Mouse (Mus musculus) liver, embryonic 14.5 days (tissue): ENCODE measurements around the gene Pdhx. TPM values are rescaled to one million over a fixed set of nuclear protein-coding genes. Genes with fewer than 3 reads are reported as not detected.

Source experiments
- ATAC-seq: fragments of 200-750 bp; cut with Nextera tagmentation; 2 replicates; pipeline ENCODE4 v1.8.0; 2017; ENCODE audit warnings: moderate number of reproducible peaks, mild to moderate bottlenecking, moderate library complexity; ENCODE audit not compliant: insufficient read depth
- DNase-seq, 3 experiments: peaks; one replicate each; pipeline ENCODE4 v3.0.0-alpha.2; 2012 to 2013; ENCODE audit warnings: low read depth in 3 of 3, low spot score in 3 of 3
- H3K27ac ChIP-seq: fragments of 300-500 bp; sonication (generic); 2 replicates; pipeline ENCODE4 v1.5.1; 2014; ENCODE audit warnings: moderate library complexity, mild to moderate bottlenecking, control low read depth, inconsistent platforms
- H3K27me3 ChIP-seq: fragments of 300-500 bp; sonication (generic); 2 replicates; pipeline ENCODE4 v1.6.1; 2014; ENCODE audit warnings: mild to moderate bottlenecking, low read length, moderate library complexity; ENCODE audit not compliant: control insufficient read depth, insufficient read depth
- H3K36me3 ChIP-seq: fragments of 300-500 bp; sonication (generic); replicated peaks from 2 replicates; pipeline ENCODE4 v1.6.1; 2014; ENCODE audit warnings: low read depth; ENCODE audit not compliant: control insufficient read depth, insufficient read depth
- H3K4me1 ChIP-seq, 2 experiments: fragments of 200-500 bp in 1 of 2; fragments of 300-500 bp in 1 of 2; sonication (generic) in 1 of 2; replicated peaks; 2 replicates each; pipeline ENCODE4 v1.6.1; 2012 to 2014; ENCODE audit warnings: antibody characterized with exemption in 1 of 2, inconsistent platforms in 1 of 2, low read length in 1 of 2; ENCODE audit not compliant: control insufficient read depth in 2 of 2, insufficient read depth in 2 of 2
- H3K4me2 ChIP-seq: fragments of 300-500 bp; sonication (generic); 2 replicates; pipeline ENCODE4 v1.6.1; 2014; ENCODE audit warnings: low read depth, mild to moderate bottlenecking, control low read depth, moderate library complexity
- H3K4me3 ChIP-seq, 2 experiments: fragments of 200-500 bp in 1 of 2; fragments of 300-500 bp in 1 of 2; sonication (generic) in 1 of 2; 2 replicates each; pipeline ENCODE4 v1.5.1; 2012 to 2014; ENCODE audit warnings: low read depth in 2 of 2, low read length in 2 of 2, mild to moderate bottlenecking in 2 of 2, control low read depth in 1 of 2, inconsistent platforms in 1 of 2, moderate library complexity in 1 of 2; ENCODE audit not compliant: insufficient read depth in 1 of 2
- H3K9ac ChIP-seq: fragments of 300-500 bp; sonication (generic); replicated peaks from 2 replicates; pipeline ENCODE4 v1.6.1; 2014; ENCODE audit warnings: mild to moderate bottlenecking, control low read depth, moderate library complexity
- H3K9me3 ChIP-seq: fragments of 300-500 bp; sonication (generic); 2 replicates; pipeline ENCODE4 v1.6.1; 2016; ENCODE audit warnings: low read length, mixed read lengths; ENCODE audit not compliant: control insufficient read depth
- CTCF ChIP-seq: IDR thresholded peaks from 2 replicates; pipeline ENCODE4 v1.5.1; 2016; ENCODE audit warnings: antibody characterized with exemption, low read depth, control low read depth
- EP300 ChIP-seq: IDR thresholded peaks from 2 replicates; pipeline ENCODE4 v1.6.1; 2016; ENCODE audit warnings: antibody characterized with exemption, low read depth
- WGBS: fragments of 180-500 bp; shearing (Covaris S2); extraction: QIAGEN DNeasy Blood & Tissue Kit; methylation state at CpG from one replicate; pipeline ENCODE4 v1.1.7; 2014; ENCODE audit not compliant: insufficient replicate concordance; 5-methylcytosine and 5-hydroxymethylcytosine counted together
- polyA plus RNA-seq, 2 experiments: library from polyadenylated mRNA; depleted of rRNA in 1 of 2; stranded (reverse) in 1 of 2; unstranded in 1 of 2; fragments of >200 nt; fragmentation: Nextera tagmentation in 1 of 2; extraction: Ambion mirVana in 1 of 2; gene quantifications; 2 replicates each; pipeline versions ENCODE4 v1.2.1 to v1.2.3; 2012 to 2014

Pdhx gene
- polyA plus RNA-seq, 2 experiments = 16.0 to 23.8 TPM

GRCm38 (mm10) chr2:103066683-103067551 lies 6.4 kb downstream of the Pdhx start:
- H3K36me3 ChIP-seq = no peaks in the 10 kb centered on the region
- WGBS = 65% methylated on average over 8 of the region's 8 CpGs

GRCm38 (mm10) chr2:103062865-103063264 lies 10.4 kb downstream of the Pdhx start:
- no peak for DNase-seq
- WGBS = 29% methylated on average over 3 of the region's 3 CpGs

More at GRCm38 (mm10) chr2:103066683-103067551, 6.4 kb downstream of the Pdhx start:
- ATAC-seq (no peak), DNase-seq (no peak)
- H3K27ac ChIP-seq = no peak overlapping the region
- peaks cover 3 to 5% of the 10 kb centered on the region in 2 experiments for H3K4me1 ChIP-seq
- H3K4me3 ChIP-seq = no peak overlapping the region
- no peaks in the 10 kb centered on the region for H3K9me3 ChIP-seq
- H3K9ac ChIP-seq = no peak overlapping the region
- H3K27me3 ChIP-seq = no peaks in the 10 kb centered on the region
- H3K4me2 ChIP-seq = no peak overlapping the region
- TF ChIP-seq EP300 = no peak
- no peak for TF ChIP-seq CTCF

GRCm38 (mm10) chr2:103058266-103058665 lies 15.0 kb downstream of the Pdhx start:
- H3K36me3 ChIP-seq = no peaks in the 10 kb centered on the region
- no peak for TF ChIP-seq CTCF
- no peak for TF ChIP-seq EP300
- no peaks in the 10 kb centered on the region for H3K27me3 ChIP-seq
- H3K9me3 ChIP-seq = no peaks in the 10 kb centered on the region
- WGBS = 82% methylated on average over 3 of the region's 3 CpGs
- peaks cover 0 to 2% of the 10 kb centered on the region in 2 experiments; a peak in 2 of 4 replicates for H3K4me1 ChIP-seq
- H3K4me2 ChIP-seq = no peak overlapping the region
- no peak for ATAC-seq
- H3K27ac ChIP-seq = no peak overlapping the region
- no peak overlapping the region for H3K4me3 ChIP-seq
- DNase-seq = no peak
- no peak overlapping the region for H3K9ac ChIP-seq

More at GRCm38 (mm10) chr2:103062865-103063264, 10.4 kb downstream of the Pdhx start:
- Histone ChIP-seq H3K4me1 (peaks cover 0 to 2% of the 10 kb centered on the region in 2 experiments; a peak in 2 of 4 replicates), H3K9me3 (no peaks in the 10 kb centered on the region), H3K4me3 (no peak overlapping the region), H3K36me3 (no peaks in the 10 kb centered on the region), H3K27ac (no peak overlapping the region), H3K4me2 (no peak overlapping the region), H3K27me3 (no peaks in the 10 kb centered on the region), H3K9ac (no peak overlapping the region)
- TF ChIP-seq CTCF (peak; percentile 65), EP300 (no peak)
- no peak for ATAC-seq

- 71% methylated on average over 6 of the region's 6 CpGs for WGBS
- Histone ChIP-seq H3K4me1 (no peaks in the 10 kb centered on the region), H3K4me3 (no peak overlapping the region), H3K36me3 (no peaks in the 10 kb centered on the region), H3K9me3 (no peaks in the 10 kb centered on the region), H3K4me2 (no peak overlapping the region), H3K27ac (no peak overlapping the region), H3K9ac (no peak overlapping the region), H3K27me3 (no peaks in the 10 kb centered on the region)
- no peak for DNase-seq
- TF ChIP-seq EP300 = no peak
- TF ChIP-seq CTCF = no peak
- ATAC-seq = no peak
Measured at GRCm38 (mm10) chr2:103055820-103056219, 17.5 kb downstream of the Pdhx start.

- no peak overlapping the region for H3K4me2 ChIP-seq
- H3K27ac ChIP-seq = no peak overlapping the region
- H3K9me3 ChIP-seq = no peaks in the 10 kb centered on the region
- H3K4me1 ChIP-seq = no peaks in the 10 kb centered on the region
- no peak for ATAC-seq
- no peak overlapping the region for H3K9ac ChIP-seq
- H3K27me3 ChIP-seq = no peaks in the 10 kb centered on the region
- no peak overlapping the region for H3K4me3 ChIP-seq
- DNase-seq = no peak
- no peak for TF ChIP-seq EP300
- TF ChIP-seq CTCF = no peak
- 78% methylated on average over 19 of the region's 19 CpGs for WGBS
- H3K36me3 ChIP-seq = no peaks in the 10 kb centered on the region
Measured at GRCm38 (mm10) chr2:103051937-103052893, 21.1 kb downstream of the Pdhx start.
